Mouse (Mus musculus): ENCODE results near the gene Atpif1. TPM values are rescaled to one million over a fixed set of nuclear protein-coding genes. Genes with fewer than 3 reads are reported as not detected.

Atpif1 gene
- total and polyA plus RNA-seq, 2 experiments from 2014 or later = 898 to 1,829 TPM

GRCm38 (mm10) chr4:132492178-132493060, 41.0 kb downstream of the Atpif1 start:
- no peak for TF ChIP-seq CTCF (IDR thresholded peaks at IDR 0.05; ENCODE audit: low read depth)
- ATAC-seq (no peak), DNase-seq (no peak)
- H3K4me1 ChIP-seq (ENCODE audit: insufficient read depth) = no peaks in the 10 kb centered on the region
- H3K9me3 ChIP-seq (ENCODE audit: low read length) = no peaks in the 10 kb centered on the region
- no peaks in the 10 kb centered on the region for H3K36me3 ChIP-seq (ENCODE audit: insufficient read depth)
- no peaks in the 10 kb centered on the region for H3K27me3 ChIP-seq (ENCODE audit: insufficient read depth, low read length)
- no peak overlapping the region for H3K9ac ChIP-seq
- no peak overlapping the region for H3K4me2 ChIP-seq (ENCODE audit: low read depth)
- H3K4me3 ChIP-seq (ENCODE audit: low read depth, low read length) = no peak overlapping the region
- WGBS = 58% methylated on average over 10 of the region's 10 CpGs
- no peak overlapping the region for H3K27ac ChIP-seq (ENCODE audit: low read depth, low read length)

- no peak for DNase-seq
- no peak overlapping the region for H3K27ac ChIP-seq (ENCODE audit: low read depth, low read length)
- H3K9ac ChIP-seq = no peak overlapping the region
- H3K4me3 ChIP-seq (ENCODE audit: low read depth, low read length) = no peak overlapping the region
- no peak for ATAC-seq
- 89% methylated on average over 6 of the region's 6 CpGs for WGBS
- H3K36me3 ChIP-seq (ENCODE audit: insufficient read depth) = no peaks in the 10 kb centered on the region
- no peaks in the 10 kb centered on the region for H3K9me3 ChIP-seq (ENCODE audit: low read length)
- TF ChIP-seq CTCF (IDR thresholded peaks at IDR 0.05; ENCODE audit: low read depth) = no peak
- no peak overlapping the region for H3K4me2 ChIP-seq (ENCODE audit: low read depth)
- no peaks in the 10 kb centered on the region for H3K4me1 ChIP-seq (ENCODE audit: insufficient read depth)
- H3K27me3 ChIP-seq (ENCODE audit: insufficient read depth, low read length) = no peaks in the 10 kb centered on the region
These were observed 41.7 kb downstream of the Atpif1 start for GRCm38 (mm10) chr4:132491748-132492147.

DNA sequence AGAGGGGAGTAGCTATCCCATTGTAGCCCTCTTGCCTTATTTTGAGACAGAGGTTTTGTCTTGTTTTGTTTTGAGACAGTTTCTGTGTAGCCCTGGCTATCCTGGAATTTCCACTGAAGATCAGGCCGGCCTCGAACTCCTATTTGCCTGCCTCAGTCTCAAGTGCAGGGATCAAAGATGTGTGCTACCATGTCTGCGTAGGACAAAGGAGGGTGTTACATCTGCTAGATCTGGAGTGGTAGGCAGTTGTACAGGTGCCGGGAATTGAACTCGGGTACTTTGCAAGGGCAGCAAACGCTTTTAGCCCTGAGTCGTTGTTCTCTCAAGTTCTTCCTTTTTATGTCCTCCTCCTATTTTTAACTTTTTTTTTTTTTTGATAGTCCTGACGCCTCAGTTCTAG, 42.4 kb downstream of the Atpif1 start:
- Histone ChIP-seq H3K36me3 (ENCODE audit: insufficient read depth) (no peaks in the 10 kb centered on the region), H3K27ac (ENCODE audit: low read depth, low read length) (no peak overlapping the region), H3K4me1 (ENCODE audit: insufficient read depth) (no peaks in the 10 kb centered on the region), H3K4me2 (ENCODE audit: low read depth) (no peak overlapping the region), H3K9ac (no peak overlapping the region), H3K9me3 (ENCODE audit: low read length) (no peaks in the 10 kb centered on the region), H3K4me3 (ENCODE audit: low read depth, low read length) (no peak overlapping the region), H3K27me3 (ENCODE audit: insufficient read depth, low read length) (no peaks in the 10 kb centered on the region)
- 92% methylated on average over 8 of the region's 8 CpGs for WGBS
- DNase-seq = no peak
- TF ChIP-seq CTCF (IDR thresholded peaks at IDR 0.05; ENCODE audit: low read depth) = no peak
- ATAC-seq = no peak

DNA sequence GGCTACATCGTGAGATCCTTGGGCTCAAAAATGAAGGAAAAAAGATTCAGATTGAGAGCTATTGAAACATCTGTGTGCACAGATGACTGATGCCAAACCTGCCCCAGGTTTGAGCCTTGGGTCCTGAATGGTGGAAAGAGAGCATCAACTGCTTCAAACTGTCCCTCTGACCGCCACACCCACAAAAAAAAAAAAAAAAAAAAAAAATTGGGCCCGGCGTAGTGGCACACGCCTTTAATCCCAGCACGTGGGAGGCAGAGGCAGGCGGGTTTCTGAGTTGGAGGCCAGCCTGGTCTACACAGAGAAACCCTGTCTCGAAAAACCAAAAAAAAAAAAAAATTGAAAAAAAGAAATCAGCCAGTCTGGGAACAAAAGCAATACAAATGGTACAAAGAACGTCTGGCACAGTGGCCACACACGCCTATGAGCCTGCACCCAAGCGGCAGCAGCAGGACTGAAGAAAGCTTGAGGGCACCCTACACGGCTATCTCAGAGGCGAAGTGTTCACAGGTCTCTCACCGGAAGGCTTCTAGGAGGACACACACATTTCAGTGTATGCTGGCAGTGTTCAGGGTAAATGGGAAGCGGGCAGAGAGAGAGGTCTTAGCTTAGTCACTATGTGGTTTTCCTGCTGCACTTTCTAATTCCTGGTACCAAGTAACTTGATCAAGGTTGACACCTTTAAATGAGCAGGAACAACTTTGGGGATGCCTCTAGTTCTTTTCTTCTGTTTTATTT, 43.0 kb downstream of the Atpif1 start:
- 91% methylated on average over 15 of the region's 15 CpGs for WGBS
- H3K4me1 ChIP-seq (ENCODE audit: insufficient read depth) = no peaks in the 10 kb centered on the region
- no peak overlapping the region for H3K4me3 ChIP-seq (ENCODE audit: low read depth, low read length)
- no peak overlapping the region for H3K27ac ChIP-seq (ENCODE audit: low read depth, low read length)
- no peak for DNase-seq
- H3K4me2 ChIP-seq (ENCODE audit: low read depth) = no peak overlapping the region
- no peaks in the 10 kb centered on the region for H3K36me3 ChIP-seq (ENCODE audit: insufficient read depth)
- TF ChIP-seq CTCF (IDR thresholded peaks at IDR 0.05; ENCODE audit: low read depth) = no peak
- no peak for ATAC-seq
- no peaks in the 10 kb centered on the region for H3K9me3 ChIP-seq (ENCODE audit: low read length)
- no peaks in the 10 kb centered on the region for H3K27me3 ChIP-seq (ENCODE audit: insufficient read depth, low read length)
- no peak overlapping the region for H3K9ac ChIP-seq

- H3K9me3 ChIP-seq (ENCODE audit: low read length) = no peaks in the 10 kb centered on the region
- 87% methylated on average over 6 of the region's 6 CpGs for WGBS
These were observed 44.5 kb downstream of the Atpif1 start for GRCm38 (mm10) chr4:132488976-132489375.

GRCm38 (mm10) chr4:132488521-132488920, 44.9 kb downstream of the Atpif1 start:
- Histone ChIP-seq H3K27me3 (ENCODE audit: insufficient read depth, low read length) (no peaks in the 10 kb centered on the region), H3K9ac (no peak overlapping the region), H3K9me3 (ENCODE audit: low read length) (no peaks in the 10 kb centered on the region), H3K4me3 (ENCODE audit: low read depth, low read length) (no peak overlapping the region), H3K36me3 (ENCODE audit: insufficient read depth) (no peaks in the 10 kb centered on the region), H3K27ac (ENCODE audit: low read depth, low read length) (no peak overlapping the region), H3K4me1 (ENCODE audit: insufficient read depth) (no peaks in the 10 kb centered on the region), H3K4me2 (ENCODE audit: low read depth) (no peak overlapping the region)
- 81% methylated on average over 3 of the region's 3 CpGs for WGBS
- no peak for DNase-seq
- no peak for TF ChIP-seq CTCF (IDR thresholded peaks at IDR 0.05; ENCODE audit: low read depth)
- no peak for ATAC-seq

More at GRCm38 (mm10) chr4:132488976-132489375, 44.5 kb downstream of the Atpif1 start:
- Histone ChIP-seq H3K4me3 (ENCODE audit: low read depth, low read length) (no peak overlapping the region), H3K36me3 (ENCODE audit: insufficient read depth) (no peaks in the 10 kb centered on the region), H3K4me2 (ENCODE audit: low read depth) (no peak overlapping the region), H3K9ac (no peak overlapping the region), H3K4me1 (ENCODE audit: insufficient read depth) (no peaks in the 10 kb centered on the region), H3K27me3 (ENCODE audit: insufficient read depth, low read length) (no peaks in the 10 kb centered on the region), H3K27ac (ENCODE audit: low read depth, low read length) (no peak overlapping the region)
- DNase-seq = no peak
- TF ChIP-seq CTCF (IDR thresholded peaks at IDR 0.05; ENCODE audit: low read depth) = no peak
- no peak for ATAC-seq

DNA sequence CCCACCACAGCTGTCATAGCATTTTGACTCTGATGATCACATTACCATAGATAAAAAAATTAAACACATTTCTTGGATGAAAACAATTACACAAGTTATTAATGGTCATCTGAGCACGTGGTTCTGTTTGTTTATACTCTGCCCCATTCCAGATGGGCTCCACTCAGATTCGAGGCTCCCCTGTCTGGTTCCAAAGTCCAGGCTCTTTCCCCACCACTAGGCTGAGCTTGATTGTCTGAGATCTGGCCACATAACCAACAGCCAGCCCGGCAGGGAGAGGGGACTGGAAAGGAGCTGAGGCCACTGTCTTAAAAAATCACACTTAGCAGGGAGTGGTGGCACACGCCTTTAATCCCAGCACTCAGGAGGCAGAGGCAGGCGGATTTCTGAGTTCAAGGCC, 48.6 kb downstream of the Atpif1 start:
- Histone ChIP-seq H3K9me3 (ENCODE audit: low read length) (no peaks in the 10 kb centered on the region), H3K4me2 (ENCODE audit: low read depth) (no peak overlapping the region), H3K27me3 (ENCODE audit: insufficient read depth, low read length) (no peaks in the 10 kb centered on the region), H3K27ac (ENCODE audit: low read depth, low read length) (no peak overlapping the region), H3K9ac (no peak overlapping the region), H3K4me3 (ENCODE audit: low read depth, low read length) (no peak overlapping the region), H3K4me1 (ENCODE audit: insufficient read depth) (no peaks in the 10 kb centered on the region), H3K36me3 (ENCODE audit: insufficient read depth) (no peaks in the 10 kb centered on the region)
- WGBS = 68% methylated on average over 5 of the region's 5 CpGs
- ATAC-seq = no peak
- no peak for TF ChIP-seq CTCF (IDR thresholded peaks at IDR 0.05; ENCODE audit: low read depth)
- DNase-seq = no peak
